Mouse (Mus musculus): ENCODE data around the gene Gab2. TPM values are rescaled to one million over a fixed set of nuclear protein-coding genes. Genes with fewer than 3 reads are reported as not detected.

Gene Gab2
- total and polyA plus RNA-seq, 3 experiments, result 0.12 to 0.50 (median 0.30) TPM

GRCm38 (mm10) chr7:97136453-97136852 lies 55.1 kb downstream of the Gab2 start:
- Histone ChIP-seq H3K79me2 (replicated peaks; ENCODE audit: control insufficient read depth, extremely low read depth, insufficient read depth, poor library complexity, severe bottlenecking) (no peaks in the 10 kb centered on the region), H3K27ac (ENCODE audit: insufficient read depth, low read depth) (no peak overlapping the region), H3K27me3 (replicated peaks) (no peaks in the 10 kb centered on the region), H3K9me3 (replicated peaks; ENCODE audit: low read length) (peaks cover 4% of the 10 kb centered on the region), H3K9ac (ENCODE audit: insufficient read depth, low read depth) (no peak overlapping the region), H3K4me2 (ENCODE audit: insufficient read depth, low read depth, poor library complexity, severe bottlenecking) (no peak overlapping the region), H3K4me3 (replicated peaks in 1 of 3; ENCODE audit: low read depth in 2 of 3, low read length in 2 of 3, poor library complexity in 1 of 3) (no peak overlapping the region), H3K4me1 (ENCODE audit: control insufficient read depth in 1 of 2, insufficient read depth in 2 of 2) (peaks cover 0 to 3% of the 10 kb centered on the region in 2 experiments; a peak in 2 of 4 replicates), H3K36me3 (replicated peaks in 1 of 2; ENCODE audit: control insufficient read depth in 1 of 2, insufficient read depth in 1 of 2, low read length in 1 of 2) (no peaks in the 10 kb centered on the region)
- in situ Hi-C loops (cut with MboI; ENCODE audit: low pct_ligation_motif_present, low pct_unique_long_range_greater_than_20kb, low sequenced_read_pairs), result no loop called here
- no peak for TF ChIP-seq MAZ (IDR thresholded peaks at IDR 0.05; ENCODE audit: low read depth, low read length)
- TF ChIP-seq JUN (IDR thresholded peaks at IDR 0.05; ENCODE audit: insufficient read depth, low read depth, low read length), result no peak
- TF ChIP-seq MEF2A (IDR thresholded peaks at IDR 0.05; ENCODE audit: borderline replicate concordance, low read depth, low read length), result no peak
- TF ChIP-seq NRF1 (IDR thresholded peaks at IDR 0.05; ENCODE audit: low read depth, low read length), result no peak
- no peak for TF ChIP-seq PAX5 (IDR thresholded peaks at IDR 0.05; ENCODE audit: low read length)
- TF ChIP-seq POLR2A (IDR thresholded peaks at IDR 0.05; ENCODE audit: low read depth, low read length), result no peak
- TF ChIP-seq MXI1 (IDR thresholded peaks at IDR 0.05; ENCODE audit: low read depth, low read length), result no peak
- TF ChIP-seq UBTF (IDR thresholded peaks at IDR 0.05; ENCODE audit: low read depth, low read length), result no peak
- no peak for TF ChIP-seq EP300 (IDR thresholded peaks at IDR 0.05; ENCODE audit: low read length)
- TF ChIP-seq ZC3H11A (IDR thresholded peaks at IDR 0.05; ENCODE audit: low read depth, low read length), result no peak
- no peak for TF ChIP-seq ETS1 (conservative IDR thresholded peaks at IDR 0.05; ENCODE audit: low read depth, low read length)
- TF ChIP-seq JUND (conservative IDR thresholded peaks at IDR 0.05; ENCODE audit: low read depth, low read length), result no peak
- no peak for TF ChIP-seq TBP (conservative IDR thresholded peaks at IDR 0.05; ENCODE audit: low read depth, low read length)
- no peak for TF ChIP-seq POLR2AphosphoS2 (IDR thresholded peaks at IDR 0.05; ENCODE audit: low read depth, low read length)
- TF ChIP-seq SMC3 (IDR thresholded peaks at IDR 0.05; ENCODE audit: low read depth, low read length), result no peak
- no peak for TF ChIP-seq ZKSCAN1 (IDR thresholded peaks at IDR 0.05; ENCODE audit: borderline replicate concordance, low read depth, low read length)
- no peak for TF ChIP-seq NELFE (IDR thresholded peaks at IDR 0.05; ENCODE audit: low read depth, low read length)
- no peak for TF ChIP-seq ZNF384 (IDR thresholded peaks at IDR 0.05; ENCODE audit: low read depth, low read length)
- dilution Hi-C loops (cut with MboI; ENCODE audit: extremely low pct_ligation_motif_present, extremely low pct_unique_long_range_greater_than_20kb, low sequenced_read_pairs), result no loop called here
- no peak for DNase-seq (ENCODE audit: extremely low read depth)

- Histone ChIP-seq H3K9ac (ENCODE audit: insufficient read depth, low read depth) (no peak overlapping the region), H3K27ac (ENCODE audit: insufficient read depth, low read depth) (no peak overlapping the region), H3K36me3 (replicated peaks in 1 of 2; ENCODE audit: control insufficient read depth in 1 of 2, insufficient read depth in 1 of 2, low read length in 1 of 2) (no peaks in the 10 kb centered on the region), H3K4me2 (ENCODE audit: insufficient read depth, low read depth, poor library complexity, severe bottlenecking) (no peak overlapping the region), H3K4me1 (ENCODE audit: control insufficient read depth in 1 of 2, insufficient read depth in 2 of 2) (peaks cover 4 to 19% of the 10 kb centered on the region in 2 experiments; a peak in 2 of 4 replicates), H3K27me3 (replicated peaks) (no peaks in the 10 kb centered on the region), H3K79me2 (replicated peaks; ENCODE audit: control insufficient read depth, extremely low read depth, insufficient read depth, poor library complexity, severe bottlenecking) (no peaks in the 10 kb centered on the region), H3K9me3 (replicated peaks; ENCODE audit: low read length) (no peaks in the 10 kb centered on the region), H3K4me3 (replicated peaks in 1 of 3; ENCODE audit: low read depth in 2 of 3, low read length in 2 of 3, poor library complexity in 1 of 3) (no peak overlapping the region)
- no peak for DNase-seq (ENCODE audit: extremely low read depth)
- dilution Hi-C loops (cut with MboI; ENCODE audit: extremely low pct_ligation_motif_present, extremely low pct_unique_long_range_greater_than_20kb, low sequenced_read_pairs), result no loop called here
- in situ Hi-C loops (cut with MboI; ENCODE audit: low pct_ligation_motif_present, low pct_unique_long_range_greater_than_20kb, low sequenced_read_pairs), result no loop called here
- no peak for TF ChIP-seq NRF1 (IDR thresholded peaks at IDR 0.05; ENCODE audit: low read depth, low read length)
- TF ChIP-seq MEF2A (IDR thresholded peaks at IDR 0.05; ENCODE audit: borderline replicate concordance, low read depth, low read length), result no peak
- TF ChIP-seq RAD21 (IDR thresholded peaks at IDR 0.05; ENCODE audit: low read depth, low read length), result no peak
- TF ChIP-seq JUN (IDR thresholded peaks at IDR 0.05; ENCODE audit: insufficient read depth, low read depth, low read length), result no peak
- TF ChIP-seq MAX (IDR thresholded peaks at IDR 0.05; ENCODE audit: low read length), result no peak
- TF ChIP-seq RCOR1 (conservative IDR thresholded peaks at IDR 0.05; ENCODE audit: low read depth, low read length), result no peak
- no peak for TF ChIP-seq USF1 (IDR thresholded peaks at IDR 0.05; ENCODE audit: low read depth, low read length)
- no peak for TF ChIP-seq CHD1 (IDR thresholded peaks at IDR 0.05; ENCODE audit: low read depth, low read length)
- no peak for TF ChIP-seq IRF4 (IDR thresholded peaks at IDR 0.05; ENCODE audit: low read depth, low read length)
- no peak for TF ChIP-seq GABPA (IDR thresholded peaks at IDR 0.05; ENCODE audit: insufficient replicate concordance, low read depth, low read length)
- no peak for TF ChIP-seq ZKSCAN1 (IDR thresholded peaks at IDR 0.05; ENCODE audit: borderline replicate concordance, low read depth, low read length)
- no peak for TF ChIP-seq POLR2AphosphoS2 (IDR thresholded peaks at IDR 0.05; ENCODE audit: low read depth, low read length)
- TF ChIP-seq CHD2 (IDR thresholded peaks at IDR 0.05; ENCODE audit: low read length), result no peak
- no peak for TF ChIP-seq ZMIZ1 (IDR thresholded peaks at IDR 0.05; ENCODE audit: low read depth, low read length)
- no peak for TF ChIP-seq ZNF384 (IDR thresholded peaks at IDR 0.05; ENCODE audit: low read depth, low read length)
- no peak for TF ChIP-seq MXI1 (IDR thresholded peaks at IDR 0.05; ENCODE audit: low read depth, low read length)
- TF ChIP-seq MAZ (IDR thresholded peaks at IDR 0.05; ENCODE audit: low read depth, low read length), result no peak
- no peak for TF ChIP-seq SMC3 (IDR thresholded peaks at IDR 0.05; ENCODE audit: low read depth, low read length)
- no peak for TF ChIP-seq SIN3A (IDR thresholded peaks at IDR 0.05; ENCODE audit: low read length)
Measured at GRCm38 (mm10) chr7:97151082-97151813, 69.9 kb downstream of the Gab2 start.
